Mouse (Mus musculus) CH12.LX (cell line): Measurements from ENCODE around the gene Ulk4. TPM values are rescaled to one million over a fixed set of nuclear protein-coding genes. Genes with fewer than 3 reads are reported as not detected.

Experiments used
- DNase-seq: peaks from one replicate; pipeline ENCODE4 v3.0.0-alpha.2; 2013; ENCODE audit errors: extremely low read depth
- H3K27ac ChIP-seq: 2 replicates; pipeline ENCODE4 v1.5.1; 2012; ENCODE audit warnings: low read depth, mild to moderate bottlenecking, control low read depth, moderate library complexity; ENCODE audit not compliant: insufficient read depth
- H3K27me3 ChIP-seq: replicated peaks from 2 replicates; pipeline ENCODE3; 2012; ENCODE audit warnings: inconsistent platforms
- H3K36me3 ChIP-seq, 2 experiments: replicated peaks in 1 of 2; 2 replicates each; pipeline versions ENCODE3 to v1.6.1; 2012; ENCODE audit warnings: inconsistent platforms in 1 of 2, low read length in 1 of 2, mild to moderate bottlenecking in 1 of 2, mixed read lengths in 1 of 2, moderate library complexity in 1 of 2; ENCODE audit not compliant: control insufficient read depth in 1 of 2, insufficient read depth in 1 of 2
- H3K4me1 ChIP-seq, 2 experiments: 2 replicates each; pipeline ENCODE4 v1.6.1; 2012; ENCODE audit warnings: inconsistent platforms in 1 of 2, moderate library complexity in 1 of 2; ENCODE audit not compliant: insufficient read depth in 2 of 2, control insufficient read depth in 1 of 2
- H3K4me2 ChIP-seq: 2 replicates; pipeline ENCODE4 v1.6.1; 2012; ENCODE audit warnings: low read depth, mild to moderate bottlenecking, control low read depth; ENCODE audit not compliant: poor library complexity, insufficient read depth, severe bottlenecking
- H3K4me3 ChIP-seq, 3 experiments: fragments of 150-350 bp in 1 of 3; sonication (generic) in 1 of 3; replicated peaks in 1 of 3; 2 replicates each; pipeline versions ENCODE3 to v1.5.1; 2011 to 2012; ENCODE audit warnings: low read depth in 2 of 3, low read length in 2 of 3, mild to moderate bottlenecking in 2 of 3, moderate library complexity in 2 of 3, control low read depth in 1 of 3, improper control_type of control experiment in 1 of 3, inconsistent platforms in 1 of 3, mixed read lengths in 1 of 3; ENCODE audit not compliant: poor library complexity in 1 of 3
- H3K79me2 ChIP-seq: replicated peaks from 2 replicates; pipeline ENCODE4 v1.6.1; 2012; ENCODE audit warnings: mild to moderate bottlenecking, moderate library complexity; ENCODE audit not compliant: control insufficient read depth, poor library complexity, insufficient read depth, severe bottlenecking; ENCODE audit errors: extremely low read depth
- H3K9ac ChIP-seq: 2 replicates; pipeline ENCODE4 v1.6.1; 2012; ENCODE audit warnings: low read depth, mild to moderate bottlenecking, control low read depth, moderate library complexity; ENCODE audit not compliant: insufficient read depth
- H3K9me3 ChIP-seq: replicated peaks from 2 replicates; pipeline ENCODE3; 2012; ENCODE audit warnings: low read length, inconsistent platforms, mixed read lengths
- BHLHE40 ChIP-seq: IDR thresholded peaks from 2 replicates; pipeline ENCODE4 v1.6.1; 2011; ENCODE audit warnings: mild to moderate bottlenecking, low read depth, low read length, improper control_type of control experiment
- CHD1 ChIP-seq: IDR thresholded peaks from 2 replicates; pipeline ENCODE4 v1.6.1; 2012; ENCODE audit warnings: low read depth, low read length, improper control_type of control experiment, inconsistent platforms
- CTCF ChIP-seq, 2 experiments: IDR thresholded peaks in 1 of 2; conservative IDR thresholded peaks in 1 of 2; 2 replicates each; pipeline ENCODE4 v1.5.1; 2011 to 2012; ENCODE audit warnings: low read depth in 2 of 2, low read length in 2 of 2, improper control_type of control experiment in 1 of 2, inconsistent platforms in 1 of 2, mild to moderate bottlenecking in 1 of 2, moderate library complexity in 1 of 2
- E2F4 ChIP-seq: IDR thresholded peaks from 2 replicates; pipeline ENCODE4 v1.6.1; 2011; ENCODE audit warnings: low read depth, low read length, improper control_type of control experiment; ENCODE audit not compliant: insufficient replicate concordance
- EP300 ChIP-seq: IDR thresholded peaks from 2 replicates; pipeline ENCODE4 v1.6.1; 2011; ENCODE audit warnings: low read length, improper control_type of control experiment
- ETS1 ChIP-seq: conservative IDR thresholded peaks from 2 replicates; pipeline ENCODE4 v1.6.1; 2012; ENCODE audit warnings: low read depth, mild to moderate bottlenecking, inconsistent platforms, low read length, improper control_type of control experiment, moderate library complexity
- HCFC1 ChIP-seq: IDR thresholded peaks from 2 replicates; pipeline ENCODE4 v1.6.1; 2012; ENCODE audit warnings: low read depth, mild to moderate bottlenecking, inconsistent platforms, low read length, improper control_type of control experiment
- IRF4 ChIP-seq: IDR thresholded peaks from 2 replicates; pipeline ENCODE4 v1.6.1; 2014; ENCODE audit warnings: low read depth, mild to moderate bottlenecking, inconsistent platforms, low read length, improper control_type of control experiment
- JUN ChIP-seq: IDR thresholded peaks from 2 replicates; pipeline ENCODE4 v1.6.1; 2011; ENCODE audit warnings: low read depth, mild to moderate bottlenecking, low read length, improper control_type of control experiment, moderate library complexity; ENCODE audit not compliant: insufficient read depth
- JUND ChIP-seq: conservative IDR thresholded peaks from 2 replicates; pipeline ENCODE4 v1.6.1; 2011; ENCODE audit warnings: low read depth, low read length, improper control_type of control experiment
- KAT2A ChIP-seq: IDR thresholded peaks from 2 replicates; pipeline ENCODE4 v1.6.1; 2012; ENCODE audit warnings: low read length, improper control_type of control experiment, inconsistent platforms; ENCODE audit not compliant: insufficient replicate concordance
- MAFK ChIP-seq: IDR thresholded peaks from 2 replicates; pipeline ENCODE4 v1.6.1; 2011; ENCODE audit warnings: low read length, improper control_type of control experiment; ENCODE audit not compliant: insufficient replicate concordance
- MAX ChIP-seq: IDR thresholded peaks from 2 replicates; pipeline ENCODE4 v1.6.1; 2011; ENCODE audit warnings: low read length, improper control_type of control experiment
- MAZ ChIP-seq: IDR thresholded peaks from 2 replicates; pipeline ENCODE4 v1.6.1; 2012; ENCODE audit warnings: low read depth, mild to moderate bottlenecking, inconsistent platforms, low read length, improper control_type of control experiment, moderate library complexity
- MEF2A ChIP-seq: IDR thresholded peaks from 2 replicates; pipeline ENCODE4 v1.6.1; 2014; ENCODE audit warnings: low read depth, mild to moderate bottlenecking, inconsistent platforms, low read length, improper control_type of control experiment, borderline replicate concordance
- MXI1 ChIP-seq: IDR thresholded peaks from 2 replicates; pipeline ENCODE4 v1.6.1; 2011; ENCODE audit warnings: mild to moderate bottlenecking, low read depth, low read length, improper control_type of control experiment
- MYC ChIP-seq: IDR thresholded peaks from 2 replicates; pipeline ENCODE4 v1.6.1; 2011; ENCODE audit warnings: low read depth, mild to moderate bottlenecking, improper control_type of control experiment, low read length
- NELFE ChIP-seq: IDR thresholded peaks from 2 replicates; pipeline ENCODE4 v1.6.1; 2011; ENCODE audit warnings: low read depth, low read length, improper control_type of control experiment
- PAX5 ChIP-seq: IDR thresholded peaks from 2 replicates; pipeline ENCODE4 v1.6.1; 2012; ENCODE audit warnings: low read length, inconsistent platforms, mixed read lengths
- POLR2AphosphoS2 ChIP-seq: IDR thresholded peaks from 2 replicates; pipeline ENCODE4 v1.6.1; 2011; ENCODE audit warnings: low read depth, low read length, improper control_type of control experiment
- RAD21 ChIP-seq: IDR thresholded peaks from 2 replicates; pipeline ENCODE4 v1.6.1; 2011; ENCODE audit warnings: low read depth, mild to moderate bottlenecking, low read length, improper control_type of control experiment, moderate library complexity
- RCOR1 ChIP-seq: conservative IDR thresholded peaks from 2 replicates; pipeline ENCODE4 v1.6.1; 2012; ENCODE audit warnings: low read depth, mild to moderate bottlenecking, inconsistent platforms, low read length, improper control_type of control experiment
- SIN3A ChIP-seq: IDR thresholded peaks from 2 replicates; pipeline ENCODE4 v1.6.1; 2012; ENCODE audit warnings: low read length, improper control_type of control experiment, inconsistent platforms
- SMC3 ChIP-seq: IDR thresholded peaks from 2 replicates; pipeline ENCODE4 v1.6.1; 2011; ENCODE audit warnings: low read depth, low read length, improper control_type of control experiment
- TCF12 ChIP-seq: IDR thresholded peaks from 2 replicates; pipeline ENCODE4 v1.6.1; 2014; ENCODE audit warnings: low read depth, mild to moderate bottlenecking, inconsistent platforms, low read length, improper control_type of control experiment
- USF2 ChIP-seq: conservative IDR thresholded peaks from 2 replicates; pipeline ENCODE4 v1.6.1; 2011; ENCODE audit warnings: low read depth, low read length, improper control_type of control experiment
- ZC3H11A ChIP-seq: IDR thresholded peaks from 2 replicates; pipeline ENCODE4 v1.6.1; 2012; ENCODE audit warnings: low read depth, mild to moderate bottlenecking, inconsistent platforms, low read length, improper control_type of control experiment
- ZKSCAN1 ChIP-seq: IDR thresholded peaks from 2 replicates; pipeline ENCODE4 v1.6.1; 2012; ENCODE audit warnings: low read depth, inconsistent platforms, low read length, improper control_type of control experiment, borderline replicate concordance
- ZMIZ1 ChIP-seq: IDR thresholded peaks from 2 replicates; pipeline ENCODE4 v1.6.1; 2012; ENCODE audit warnings: low read depth, mild to moderate bottlenecking, inconsistent platforms, low read length, improper control_type of control experiment
- dilution Hi-C: fragments of 300-500 bp; cut with MboI; formaldehyde crosslinking; loops from 2 replicates; pipeline ENCODE4 v1.14.3; 2020; ENCODE audit warnings: low sequenced_read_pairs; ENCODE audit not compliant: extremely low pct_unique_long_range_greater_than_20kb, extremely low pct_ligation_motif_present
- in situ Hi-C: fragments of 300-500 bp; cut with MboI; formaldehyde crosslinking; loops from 3 replicates; pipeline ENCODE4 v1.14.3; 2019; ENCODE audit warnings: low sequenced_read_pairs, low pct_ligation_motif_present, low pct_unique_long_range_greater_than_20kb, mixed read lengths
- polyA plus RNA-seq: library from polyadenylated mRNA; unstranded; fragments of >175 nt; gene quantifications from 2 replicates; pipeline ENCODE4 v1.2.1, GENCODE M21; 2012; ENCODE audit warnings: low read depth; ENCODE audit not compliant: insufficient read length
- total RNA-seq, 2 experiments: library from RNA; depleted of rRNA; stranded (reverse); fragments of 300-350 nt in 1 of 2; fragments of >200 nt in 1 of 2; gene quantifications; 2 replicates each; pipeline ENCODE4 v1.2.3; 2012 to 2014

Gene Ulk4
- total and polyA plus RNA-seq, 3 experiments = 1.6 to 25.8 (median 18.5) TPM

DNA sequence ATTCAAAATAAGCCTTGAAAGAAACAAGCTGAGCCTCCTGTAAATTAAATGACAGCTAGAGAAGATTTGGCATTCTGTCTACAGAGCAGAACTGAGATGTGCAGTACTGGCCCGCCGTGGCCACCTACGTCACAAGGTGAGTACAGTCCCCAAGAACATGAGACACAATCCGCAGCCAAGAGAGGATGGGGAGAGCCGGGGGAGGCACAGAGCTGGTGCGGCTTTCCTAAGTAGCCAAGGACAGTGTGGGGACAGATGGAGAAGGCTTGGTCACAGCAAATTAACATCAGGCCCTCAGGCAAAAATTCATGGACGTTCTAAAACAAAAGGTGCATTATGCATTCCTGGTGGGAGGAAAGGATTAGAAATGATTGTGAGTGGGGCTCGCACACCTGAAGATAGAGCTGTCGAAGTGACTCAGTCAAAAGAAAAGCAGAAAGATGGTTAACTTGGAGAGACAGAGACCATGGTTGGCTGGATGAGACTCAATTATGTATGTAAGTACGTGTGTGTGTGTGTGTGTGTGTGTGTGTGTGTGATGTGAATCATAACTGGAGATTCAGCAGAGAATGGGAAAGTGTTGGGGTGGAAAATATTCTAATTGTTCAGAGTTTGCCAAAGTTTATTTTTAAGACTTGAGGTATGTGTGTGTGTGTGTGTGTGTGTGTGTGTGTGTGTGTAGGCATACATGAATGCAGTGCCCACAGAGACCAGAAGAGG, 185.8 kb downstream of the Ulk4 start:
- Histone ChIP-seq H3K4me1 (no peaks in the 10 kb centered on the region), H3K4me2 (no peak overlapping the region), H3K4me3 (no peak overlapping the region)

DNA sequence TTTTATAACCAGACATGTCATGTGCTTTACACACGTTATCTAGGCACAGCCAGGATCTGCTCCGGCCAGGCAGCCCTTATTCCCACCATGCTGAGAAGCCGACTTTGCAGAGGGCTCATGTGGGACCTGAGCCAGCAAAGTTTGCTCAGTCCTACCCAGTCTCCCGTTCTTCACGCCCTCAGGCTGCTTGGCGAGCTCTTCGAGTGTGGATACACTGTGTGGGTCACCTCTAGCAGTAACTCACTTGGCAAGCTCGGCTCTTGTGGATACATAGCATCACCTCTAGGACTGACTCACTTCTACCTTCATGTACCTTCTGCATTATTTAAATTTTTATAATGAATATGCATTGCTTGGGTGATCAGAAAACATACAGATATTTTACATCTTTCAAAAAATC, 189.3 kb downstream of the Ulk4 start:
- DNase-seq = no peak
- Histone ChIP-seq H3K27me3 (no peaks in the 10 kb centered on the region), H3K9me3 (no peaks in the 10 kb centered on the region), H3K79me2 (no peaks in the 10 kb centered on the region), H3K4me1 (no peaks in the 10 kb centered on the region), H3K9ac (no peak overlapping the region), H3K4me3 (no peak overlapping the region), H3K27ac (no peak overlapping the region), H3K4me2 (no peak overlapping the region), H3K36me3 (peaks cover 0 to 8% of the 10 kb centered on the region in 2 experiments)
- in situ Hi-C loops (no loop called here), dilution Hi-C loops (no loop called here)
- TF ChIP-seq MXI1 = no peak
- TF ChIP-seq ZC3H11A = no peak
- TF ChIP-seq ZMIZ1 = no peak
- no peak for TF ChIP-seq MAZ

More for the DNA sequence above, 185.8 kb downstream of the Ulk4 start:
- peaks cover 0 to 10% of the 10 kb centered on the region in 2 experiments for H3K36me3 ChIP-seq
- no peak for DNase-seq
- no peak for TF ChIP-seq JUN
- no peak for TF ChIP-seq CTCF (conservative IDR thresholded peaks at IDR 0.05 in 1 of 2, IDR thresholded peaks at IDR 0.05 in 1 of 2; ENCODE audit: low read depth in 2 of 2, low read length in 2 of 2)
- peak; percentile 60; the same call in 1 of the 2 replicates for TF ChIP-seq IRF4
- TF ChIP-seq MYC = no peak
- TF ChIP-seq NELFE = no peak
- TF ChIP-seq ZKSCAN1 = no peak
- TF ChIP-seq PAX5 = no peak
- TF ChIP-seq ETS1 = 0 out of 2 replicates have a peak, but pooled peaks have one; percentile 8
- no peak for TF ChIP-seq TCF12
- TF ChIP-seq CHD1 = no peak
- TF ChIP-seq POLR2AphosphoS2 = no peak
- TF ChIP-seq JUND = no peak
- peak; percentile 17; the same call in 1 of the 2 replicates for TF ChIP-seq BHLHE40
- TF ChIP-seq RCOR1 = no peak
- no peak for TF ChIP-seq USF2
- TF ChIP-seq ZMIZ1 = no peak
- no peak for TF ChIP-seq KAT2A
- TF ChIP-seq MAFK = no peak
- TF ChIP-seq SIN3A = no peak
- TF ChIP-seq EP300 = peak; percentile 56; the same call in 1 of the 2 replicates
- TF ChIP-seq MXI1 = no peak
- TF ChIP-seq E2F4 = no peak
- no peak for TF ChIP-seq MAZ
- TF ChIP-seq MAX = no peak
- no peak for TF ChIP-seq SMC3
- peak; percentile 16; the same call in 1 of the 2 replicates for TF ChIP-seq MEF2A
- no peak for TF ChIP-seq HCFC1
- no peak for TF ChIP-seq RAD21
- H3K9me3 ChIP-seq = peaks cover 5% of the 10 kb centered on the region
- no peak overlapping the region for H3K27ac ChIP-seq
- H3K9ac ChIP-seq = no peak overlapping the region
- in situ Hi-C loops = no loop called here
- H3K79me2 ChIP-seq = no peaks in the 10 kb centered on the region
- dilution Hi-C loops = no loop called here
- no peaks in the 10 kb centered on the region for H3K27me3 ChIP-seq
